Mouse (Mus musculus) olfactory bulb, adult 2 months (tissue): ENCODE results near the gene Sfpq.

Experiments
- CTCF ChIP-seq: fragments of 200-500 bp; IDR thresholded peaks from 2 replicates; pipeline ENCODE4 v1.5.1; 2012; ENCODE audit warnings: low read depth, mild to moderate bottlenecking, low read length, moderate library complexity; ENCODE audit not compliant: insufficient read depth
- POLR2A ChIP-seq: fragments of 200-500 bp; IDR thresholded peaks from 2 replicates; pipeline ENCODE4 v1.6.1; 2012; ENCODE audit warnings: mild to moderate bottlenecking, low read depth, low read length, moderate library complexity; ENCODE audit not compliant: insufficient read depth

GRCm38 (mm10) chr4:127023201-127023600 lies 2.1 kb downstream of the Sfpq start:
- TF ChIP-seq CTCF (no peak), POLR2A (no peak)
